Comparison of ENCODE assay signal across 12 mouse cellular contexts in the genomic region with DNA sequence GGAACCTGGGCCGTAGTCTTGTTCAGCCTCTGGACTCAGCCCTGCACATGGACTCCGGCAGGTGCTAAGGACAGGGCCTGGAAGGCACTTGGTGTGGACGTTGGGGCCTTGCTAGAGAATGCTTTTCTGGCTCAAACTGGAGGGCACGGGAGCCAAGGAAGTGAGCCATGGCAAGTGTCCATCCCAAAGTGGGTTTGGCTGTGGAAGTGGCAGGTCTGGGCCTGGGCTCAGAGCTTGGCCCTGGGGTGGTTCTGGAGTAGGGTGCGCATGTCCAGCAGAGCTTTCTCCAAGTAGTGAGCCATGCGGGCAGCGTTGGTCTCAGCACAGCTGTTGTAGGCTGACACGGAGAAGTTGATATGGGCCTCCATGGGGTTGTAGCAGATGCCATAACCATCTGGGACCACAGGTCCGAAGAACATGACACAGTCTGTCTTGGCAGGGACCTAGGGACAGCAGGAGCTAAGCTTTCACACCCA. TPM values are rescaled to one million over a fixed set of nuclear protein-coding genes. Genes with fewer than 3 reads are reported as not detected.
DNase-seq lines count a peak whose midpoint lies in the region.
"Had no signal": no experiment of that assay in that cellular context is flagged by ENCODE, and none has a peak within 500 bp of the region (broad histone marks: within the 10 kb centered on the region; RNA-seq: fewer than 3 reads in every experiment).

No protein-coding gene starts in this region.

- intact Hi-C loops in left cerebral cortex, postnatal 4 days (cut with DNase I), result no loop called here
- intact Hi-C loops in left cerebral cortex, postnatal 14 days (cut with DNase I), result no loop called here

- no peak overlapping the region; the same call in 1 of the 2 replicates for H3K27ac ChIP-seq in heart, embryonic 10.5 days
- H3K27ac ChIP-seq: forebrain, embryonic 15.5 days; limb, embryonic 13.5 days had no signal

- H3K36me3 ChIP-seq in heart, embryonic 10.5 days, result peaks cover 98% of the 10 kb centered on the region

- peak; percentile 96 for DNase-seq in heart, adult 11 months
- DNase-seq in heart, embryonic 10.5 days (ENCODE audit: low spot score), result no peak
- DNase-seq in left cerebral cortex, postnatal 4 days, result peak; percentile 47
- DNase-seq in left cerebral cortex, postnatal 14 days (ENCODE audit: low spot score in 2 of 2), result no peak
- peak; percentile 59 to 60 for DNase-seq in cerebellum, postnatal 36 days
- no peak for DNase-seq in right cerebral cortex, postnatal 4 days
- no peak for DNase-seq in frontal cortex, adult 2 months (ENCODE audit: extremely low spot score in 1 of 2, low spot score in 1 of 2)
- DNase-seq: kidney, postnatal 36 days; liver, postnatal 0 days had no signal

- H3K9me3 ChIP-seq in heart, embryonic 10.5 days, result no peaks in the 10 kb centered on the region
- H3K9me3 ChIP-seq: forebrain, embryonic 15.5 days; G1E; limb, embryonic 13.5 days had no signal

- no peak overlapping the region for H3K4me3 ChIP-seq in heart, embryonic 10.5 days
- H3K4me3 ChIP-seq: forebrain, embryonic 15.5 days; limb, embryonic 13.5 days had no signal

- H3K4me1 ChIP-seq in heart, embryonic 10.5 days, result peaks cover 20% of the 10 kb centered on the region
- H3K4me1 ChIP-seq: limb, embryonic 13.5 days had no signal

- H3K27me3 ChIP-seq in heart, embryonic 10.5 days (ENCODE audit: insufficient read depth, poor library complexity, severe bottlenecking), result no peaks in the 10 kb centered on the region
- H3K27me3 ChIP-seq: forebrain, embryonic 15.5 days; limb, embryonic 13.5 days had no signal

- 90% methylated on average over 9 of the region's 9 CpGs for WGBS in heart, embryonic 10.5 days

RNA-seq across cellular contexts. Expression of gene Dolpp1, which starts 10.3 kb away (rescaled TPM):
- 29.9 and 36.1 TPM in 2 replicates for polyA plus RNA-seq in heart, embryonic 10.5 days (2016; fragmentation: Nextera tagmentation; extraction: Ambion mirVana)
- total RNA-seq in left cerebral cortex, postnatal 4 days (2021), result 10 to 100 TPM; 41.1 to 43.9 TPM
- 10 to 100 TPM; 23.9 to 30.9 TPM for total RNA-seq in left cerebral cortex, postnatal 14 days (2021)
- polyA plus RNA-seq in frontal cortex, adult 2 months (2012; rRNA removed), result 40.2 and 45.8 TPM in 2 replicates

RNA-seq across cellular contexts. Expression of gene Crat, which starts 13.2 kb away (rescaled TPM):
- 36.1 and 55.2 TPM in 2 replicates for polyA plus RNA-seq in heart, embryonic 10.5 days (2016; fragmentation: Nextera tagmentation; extraction: Ambion mirVana)
- 10 to 100 TPM; 33.2 to 33.3 TPM for total RNA-seq in left cerebral cortex, postnatal 4 days (2021)
- total RNA-seq in left cerebral cortex, postnatal 14 days (2021), result 10 to 100 TPM; 45.5 to 47.1 TPM
- 46.7 and 53.1 TPM in 2 replicates for polyA plus RNA-seq in frontal cortex, adult 2 months (2012; rRNA removed)

RNA-seq across cellular contexts. Expression of gene Ptpa, which starts 13.4 kb away (rescaled TPM):
- polyA plus RNA-seq in heart, embryonic 10.5 days (2016; fragmentation: Nextera tagmentation; extraction: Ambion mirVana), result 129 and 140 TPM in 2 replicates
- 100 to 1,000 TPM; 145 to 153 TPM for total RNA-seq in left cerebral cortex, postnatal 4 days (2021)
- total RNA-seq in left cerebral cortex, postnatal 14 days (2021), result 100 to 1,000 TPM; 143 to 147 TPM
- 155 and 161 TPM in 2 replicates for polyA plus RNA-seq in frontal cortex, adult 2 months (2012; rRNA removed)

RNA-seq across cellular contexts. Expression of gene Miga2, which starts 38.4 kb away (rescaled TPM):
- polyA plus RNA-seq in heart, embryonic 10.5 days (2016; fragmentation: Nextera tagmentation; extraction: Ambion mirVana), result 28.2 and 35.1 TPM in 2 replicates
- total RNA-seq in left cerebral cortex, postnatal 4 days (2021), result 10 to 100 TPM; 69.7 to 76.5 TPM
- 100 to 1,000 TPM; 102 to 110 TPM for total RNA-seq in left cerebral cortex, postnatal 14 days (2021)
- polyA plus RNA-seq in frontal cortex, adult 2 months (2012; rRNA removed), result 80.9 and 86.8 TPM in 2 replicates

RNA-seq across cellular contexts. Expression of gene Sh3glb2, which starts 43.3 kb away (rescaled TPM):
- 101 and 132 TPM in 2 replicates for polyA plus RNA-seq in heart, embryonic 10.5 days (2016; fragmentation: Nextera tagmentation; extraction: Ambion mirVana)
- 100 to 1,000 TPM; 161 to 176 TPM for total RNA-seq in left cerebral cortex, postnatal 4 days (2021)
- total RNA-seq in left cerebral cortex, postnatal 14 days (2021), result 100 to 1,000 TPM; 276 to 278 TPM
- 569 and 584 TPM in 2 replicates for polyA plus RNA-seq in frontal cortex, adult 2 months (2012; rRNA removed)

Comparison
In these comparisons a context has a peak if more than half of its experiments do, and no peak if none do; other contexts are left out.
1. DNase-seq: peak in heart, adult 11 months (single experiment), left cerebral cortex, postnatal 4 days (single experiment) and cerebellum, postnatal 36 days (2 of 2); none in heart, embryonic 10.5 days (single experiment), left cerebral cortex, postnatal 14 days (0 of 2), right cerebral cortex, postnatal 4 days (single experiment) and frontal cortex, adult 2 months (0 of 2).